Mouse (Mus musculus) cerebellum, adult (tissue): ENCODE results near the gene Shisa9.
"Not testable (repeated sequence)": the region's sequence is repeated elsewhere in the genome, so short reads cannot be mapped to it uniquely, and the experiment has no call there.

Experiments
- ATAC-seq: cut with Nextera tagmentation; 2 replicates; pipeline ENCODE4 v1.9.2; 2017; ENCODE audit warnings: mild to moderate bottlenecking, moderate library complexity, mixed read lengths; ENCODE audit not compliant: insufficient number of reproducible peaks, low FRiP score, low TSS enrichment

The Shisa9 gene

GRCm38 (mm10) chr16:11983616-11984270 is at the start of gene Shisa9:
Gene Shisa9 (plus strand): TSS chr16:11984113.
- no peak for ATAC-seq

DNA sequence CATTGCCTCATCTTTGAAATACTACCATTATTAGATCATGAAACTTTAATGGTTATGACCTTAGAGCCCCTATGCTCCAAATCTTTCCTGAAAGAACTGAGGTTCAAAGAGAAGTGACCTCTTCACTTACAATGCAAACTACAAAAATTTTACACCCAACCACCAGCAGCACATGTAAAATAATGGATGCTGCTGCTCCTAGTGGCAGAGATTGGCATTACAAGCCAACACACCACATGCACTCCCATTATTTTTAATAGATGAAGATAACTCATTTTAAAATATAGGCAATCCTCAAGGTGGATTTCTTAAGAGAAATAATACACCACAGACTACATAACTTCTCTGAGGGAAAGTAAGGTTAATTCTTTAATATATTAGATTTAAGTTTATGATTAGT is 43.4 kb upstream of the Shisa9 start:
- no peak for ATAC-seq

GRCm38 (mm10) chr16:11960691-11961090 is 23.2 kb upstream of the Shisa9 start:
- no peak for ATAC-seq

DNA sequence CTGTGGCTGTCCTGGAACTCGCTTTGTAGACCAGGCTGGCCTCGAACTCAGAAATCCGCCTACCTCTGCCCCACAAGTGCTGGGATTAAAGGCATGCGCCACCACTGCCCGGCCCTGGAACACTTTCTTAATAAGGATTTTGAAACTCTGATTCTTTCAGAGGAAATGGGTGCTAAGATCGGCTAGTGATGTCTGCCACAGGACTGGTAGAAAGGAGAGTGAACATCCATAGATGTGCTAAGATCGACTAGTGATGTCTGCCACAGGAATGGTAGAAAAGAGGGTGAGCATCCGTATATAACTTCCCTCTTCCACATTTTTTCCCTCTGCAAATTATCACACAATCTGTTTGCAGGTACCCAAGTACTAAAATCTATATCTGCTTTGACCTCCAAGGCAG is 17.9 kb upstream of the Shisa9 start:
- ATAC-seq: no peak

GRCm38 (mm10) chr16:11966810-11967209 is 17.1 kb upstream of the Shisa9 start:
- not testable (repeated sequence) for ATAC-seq

DNA sequence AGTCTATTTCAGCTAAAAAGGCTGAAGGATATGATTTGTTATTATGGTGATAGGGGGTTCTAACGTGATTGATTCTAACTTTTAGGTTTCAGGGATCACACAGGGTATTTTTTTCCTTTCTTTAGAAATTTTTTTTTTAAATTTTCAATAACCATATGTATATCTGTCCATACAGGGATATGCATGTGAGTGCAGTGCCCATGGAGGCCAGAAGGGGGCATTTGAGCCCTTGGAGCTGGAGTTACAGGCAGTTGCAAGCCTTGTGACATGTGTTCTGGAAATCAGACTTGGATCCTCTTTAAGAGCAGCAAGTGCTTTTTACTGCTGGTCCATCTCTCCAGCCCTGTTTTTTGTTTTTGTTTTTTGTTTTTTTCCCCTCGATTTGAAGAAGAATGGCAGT is 16.3 kb upstream of the Shisa9 start:
- ATAC-seq: no peak

GRCm38 (mm10) chr16:11973707-11974106 is 10.2 kb upstream of the Shisa9 start:
- ATAC-seq: no peak

GRCm38 (mm10) chr16:11976737-11977136 is 7.2 kb upstream of the Shisa9 start:
- ATAC-seq: no peak

DNA sequence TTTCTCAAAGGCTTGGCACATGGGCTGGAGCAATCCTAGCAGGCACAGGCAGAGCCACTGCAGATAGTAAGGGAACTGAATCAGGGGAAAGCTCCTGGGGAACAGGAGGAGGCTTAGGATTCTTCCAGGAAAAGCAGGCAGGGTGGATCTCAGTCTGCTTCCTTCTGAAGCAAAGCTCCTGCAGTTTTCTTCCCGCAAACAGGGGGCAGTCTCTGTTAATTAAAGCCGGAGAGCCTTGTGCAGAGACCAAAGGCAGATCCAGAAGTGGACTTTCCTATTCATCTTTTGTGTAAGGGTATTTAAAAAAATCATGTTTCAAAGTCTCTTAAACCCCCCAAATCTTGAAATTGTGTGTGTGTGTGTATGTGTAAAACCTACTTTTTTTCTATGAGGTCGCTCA is 3.1 kb upstream of the Shisa9 start:
- ATAC-seq: no peak

DNA sequence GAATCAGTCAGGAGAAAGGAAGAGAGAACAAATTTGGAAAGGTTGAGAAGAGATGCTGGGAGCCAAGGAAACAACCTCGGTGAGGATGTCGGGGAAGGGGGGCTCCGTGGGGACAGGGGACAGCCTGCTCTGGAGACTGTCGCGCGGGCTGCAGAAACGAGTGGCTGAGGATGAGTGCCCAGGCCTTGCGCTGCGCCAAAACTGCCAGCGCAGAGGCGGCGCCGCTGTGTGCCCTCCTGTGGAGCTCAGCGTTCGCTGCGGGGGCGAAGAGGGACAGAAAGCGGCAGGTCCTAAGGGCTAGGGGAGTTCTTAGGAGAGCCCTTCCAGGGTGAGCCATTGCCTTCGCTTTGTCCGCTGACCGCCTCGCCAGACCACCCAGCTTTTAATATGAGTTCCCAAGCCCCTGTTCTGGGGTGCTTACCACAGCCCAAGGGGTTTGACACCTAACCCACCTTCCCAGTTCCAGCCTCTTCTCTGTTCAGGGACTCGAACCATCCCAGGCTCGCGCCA is 752 bp upstream of the Shisa9 start:
- no peak for ATAC-seq

DNA sequence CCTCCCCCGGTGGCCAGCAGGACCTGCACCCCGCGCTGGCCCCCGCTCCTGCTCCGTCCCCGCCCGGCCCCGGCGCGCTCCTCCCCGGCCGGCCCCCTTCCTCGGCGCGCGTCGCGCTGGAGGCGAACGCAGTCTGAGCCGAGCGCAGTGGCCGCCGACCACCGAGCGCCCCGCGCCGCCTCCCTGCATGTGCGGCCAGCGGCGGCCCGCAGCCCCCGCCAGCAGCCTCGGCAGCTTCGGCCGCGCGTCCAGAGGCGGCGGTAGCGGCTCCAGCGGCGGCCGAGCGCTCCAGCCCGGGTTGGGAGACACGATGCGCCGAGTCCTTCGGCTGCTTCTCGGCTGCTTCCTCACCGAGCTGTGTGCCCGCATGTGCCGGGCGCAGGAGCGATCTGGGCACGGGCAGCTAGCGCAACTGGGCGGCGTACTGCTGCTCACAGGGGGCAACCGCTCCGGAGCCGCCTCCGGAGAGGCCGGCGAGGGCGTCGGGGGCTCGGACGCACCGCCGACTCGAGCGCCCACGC is 418 bp downstream of the Shisa9 start:
- no peak for ATAC-seq

- ATAC-seq: no peak
Measured at GRCm38 (mm10) chr16:11987056-11987455, 3.1 kb downstream of the Shisa9 start.

- no peak for ATAC-seq
Measured at GRCm38 (mm10) chr16:12005177-12005576, 21.3 kb downstream of the Shisa9 start.

- ATAC-seq: no peak
Measured at GRCm38 (mm10) chr16:12010136-12010535, 26.2 kb downstream of the Shisa9 start.

GRCm38 (mm10) chr16:12012747-12013146 is 28.8 kb downstream of the Shisa9 start:
- ATAC-seq: no peak

DNA sequence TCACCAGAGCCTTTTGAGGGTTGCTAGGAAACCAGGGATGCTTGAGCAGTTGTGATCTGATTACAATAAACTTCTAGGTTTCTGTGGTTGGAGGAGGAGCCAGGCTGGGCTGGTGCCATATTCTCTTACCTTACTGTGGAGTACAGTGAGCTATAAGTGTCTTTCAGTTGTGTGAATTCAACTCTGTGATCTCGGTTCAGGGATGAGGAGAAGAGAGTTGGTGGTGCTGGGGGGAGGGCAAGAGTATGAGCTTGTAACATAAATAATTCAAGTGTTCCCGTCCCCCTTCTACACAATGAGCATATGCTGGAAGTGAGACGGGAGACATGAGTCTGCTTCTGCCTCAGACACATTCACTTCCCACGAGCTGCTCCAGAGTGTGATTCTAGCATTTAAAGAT is 30.6 kb downstream of the Shisa9 start:
- no peak for ATAC-seq

- ATAC-seq: no peak
Measured at GRCm38 (mm10) chr16:12017921-12018618, 34.2 kb downstream of the Shisa9 start.

- no peak for ATAC-seq
Measured at GRCm38 (mm10) chr16:12020103-12020755, 36.3 kb downstream of the Shisa9 start.

GRCm38 (mm10) chr16:12032441-12032840 is 48.5 kb downstream of the Shisa9 start:
- ATAC-seq: no peak

DNA sequence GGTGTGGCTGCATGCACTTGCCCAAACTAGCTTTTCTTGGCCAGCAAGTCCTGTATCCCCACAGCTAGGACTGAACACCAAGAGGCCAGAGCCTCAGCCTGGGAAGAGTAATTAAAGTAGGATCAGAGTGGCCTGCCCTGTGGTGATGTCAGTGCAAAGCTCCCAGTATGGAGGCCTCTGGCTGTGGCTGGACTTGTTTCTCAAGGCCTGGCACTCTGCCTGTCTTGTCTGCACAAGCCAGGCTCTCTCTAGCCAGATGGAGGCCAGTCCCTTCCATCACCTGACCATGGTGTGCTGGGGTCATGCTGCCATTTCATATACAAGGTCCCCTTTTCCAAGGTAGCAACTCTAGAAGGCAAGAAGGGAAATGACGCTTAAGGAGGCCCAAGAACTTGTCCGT is 51.0 kb downstream of the Shisa9 start:
- ATAC-seq: no peak

GRCm38 (mm10) chr16:12035626-12036025 is 51.7 kb downstream of the Shisa9 start:
- no peak for ATAC-seq
